Mouse (Mus musculus) c-Kit-negative CD71-positive TER-119-positive erythroid progenitor cells, embryonic 14.5 days (primary cell): ENCODE results near the gene Gpr143.
"Not testable (repeated sequence)": the region's sequence is repeated elsewhere in the genome, so short reads cannot be mapped to it uniquely, and the experiment has no call there.

Experiments used
- DNase-seq: peaks from one replicate; pipeline ENCODE4 v3.0.0-alpha.2; 2013; ENCODE audit warnings: low read depth, low spot score

The Gpr143 gene

GRCm38 (mm10) chrX:152781720-152782403 lies at the start of gene Gpr143:
Gene Gpr143 (plus strand): TSS chrX:152781921.
- no peak for DNase-seq

- no peak for DNase-seq
Measured at GRCm38 (mm10) chrX:152735283-152735682, 46.4 kb upstream of the Gpr143 start.

- no peak for DNase-seq
Measured at GRCm38 (mm10) chrX:152738191-152738590, 43.5 kb upstream of the Gpr143 start.

GRCm38 (mm10) chrX:152738759-152739368 lies 42.9 kb upstream of the Gpr143 start:
- DNase-seq = no peak

GRCm38 (mm10) chrX:152743642-152744041 lies 38.1 kb upstream of the Gpr143 start:
- DNase-seq = no peak

GRCm38 (mm10) chrX:152745925-152746324 lies 35.8 kb upstream of the Gpr143 start:
- DNase-seq = no peak

- DNase-seq = no peak
Measured at GRCm38 (mm10) chrX:152755819-152756218, 25.9 kb upstream of the Gpr143 start.

- DNase-seq = no peak
Measured at GRCm38 (mm10) chrX:152756293-152756692, 25.4 kb upstream of the Gpr143 start.

GRCm38 (mm10) chrX:152762437-152762836 lies 19.3 kb upstream of the Gpr143 start:
- no peak for DNase-seq

- no peak for DNase-seq
Measured at GRCm38 (mm10) chrX:152762855-152763254, 18.9 kb upstream of the Gpr143 start.

- DNase-seq = no peak
Measured at GRCm38 (mm10) chrX:152764171-152764570, 17.6 kb upstream of the Gpr143 start.

- no peak for DNase-seq
Measured at GRCm38 (mm10) chrX:152768891-152769599, 12.7 kb upstream of the Gpr143 start, which contains the start of gene Shroom2. Gene Shroom2 (minus strand): TSS chrX:152769465.

- DNase-seq = no peak
Measured at GRCm38 (mm10) chrX:152769600-152770157, 12.0 kb upstream of the Gpr143 start.

- no peak for DNase-seq
Measured at GRCm38 (mm10) chrX:152788129-152788528, 6.4 kb downstream of the Gpr143 start.

GRCm38 (mm10) chrX:152788611-152789010 lies 6.9 kb downstream of the Gpr143 start:
- no peak for DNase-seq

- DNase-seq = no peak
Measured at GRCm38 (mm10) chrX:152805317-152805716, 23.6 kb downstream of the Gpr143 start.

- DNase-seq = no peak
Measured at GRCm38 (mm10) chrX:152813339-152813738, 31.6 kb downstream of the Gpr143 start.

- DNase-seq = no peak
Measured at GRCm38 (mm10) chrX:152818996-152819395, 37.3 kb downstream of the Gpr143 start.

- DNase-seq = not testable (repeated sequence)
Measured at GRCm38 (mm10) chrX:152831003-152831550, 49.4 kb downstream of the Gpr143 start.

- DNase-seq = not testable (repeated sequence)
Measured at GRCm38 (mm10) chrX:152834940-152835339, 53.2 kb downstream of the Gpr143 start.

GRCm38 (mm10) chrX:152855076-152855772 lies 73.5 kb downstream of the Gpr143 start:
- no peak for DNase-seq
